Mouse (Mus musculus) intestine, postnatal 0 days (tissue): ENCODE results near the gene 1700012B07Rik. TPM values are rescaled to one million over a fixed set of nuclear protein-coding genes. Genes with fewer than 3 reads are reported as not detected.

Experiments
- ATAC-seq: fragments of 200-750 bp; cut with Nextera tagmentation; 2 replicates; pipeline ENCODE4 v1.8.0; 2017; ENCODE audit warnings: mild to moderate bottlenecking, moderate TSS enrichment, moderate library complexity
- H3K27ac ChIP-seq: fragments of 300-500 bp; sonication (generic); 2 replicates; pipeline ENCODE4 v1.5.1; 2014; ENCODE audit warnings: mild to moderate bottlenecking, low read depth, low read length, moderate library complexity
- H3K27me3 ChIP-seq: fragments of 300-500 bp; sonication (generic); replicated peaks from 2 replicates; pipeline ENCODE4 v1.6.1; 2014; ENCODE audit warnings: low read length, mixed read lengths; ENCODE audit not compliant: control insufficient read depth, insufficient read depth
- H3K36me3 ChIP-seq: fragments of 300-500 bp; sonication (generic); 2 replicates; pipeline ENCODE4 v1.6.1; 2014; ENCODE audit warnings: mild to moderate bottlenecking, moderate library complexity; ENCODE audit not compliant: control insufficient read depth, insufficient read depth
- H3K4me1 ChIP-seq: fragments of 300-500 bp; sonication (generic); replicated peaks from 2 replicates; pipeline ENCODE4 v1.6.1; 2014; ENCODE audit warnings: antibody characterized with exemption, low read length, mixed read lengths; ENCODE audit not compliant: control insufficient read depth, insufficient read depth
- H3K4me2 ChIP-seq: fragments of 300-500 bp; sonication (generic); replicated peaks from 2 replicates; pipeline ENCODE4 v1.6.1; 2014; ENCODE audit warnings: low read depth, mild to moderate bottlenecking, moderate library complexity
- H3K4me3 ChIP-seq: fragments of 300-500 bp; sonication (generic); 2 replicates; pipeline ENCODE4 v1.5.1; 2014; ENCODE audit warnings: low read depth, low read length
- H3K9ac ChIP-seq: fragments of 300-500 bp; sonication (generic); 2 replicates; pipeline ENCODE4 v1.6.1; 2014; ENCODE audit warnings: mild to moderate bottlenecking, low read depth, low read length
- H3K9me3 ChIP-seq: fragments of 300-500 bp; sonication (generic); 2 replicates; pipeline ENCODE4 v1.6.1; 2016; ENCODE audit warnings: mixed run types; ENCODE audit not compliant: control insufficient read depth
- CTCF ChIP-seq: sonication (generic); IDR thresholded peaks from 2 replicates; pipeline ENCODE4 v1.5.1; 2016; ENCODE audit warnings: low read depth, mild to moderate bottlenecking, control low read depth, antibody characterized with exemption, moderate library complexity
- WGBS: fragments of 180-500 bp; shearing (Covaris S2); extraction: QIAGEN DNeasy Blood & Tissue Kit; methylation state at CpG from one replicate; pipeline ENCODE4 v1.1.7; 2014; 5-methylcytosine and 5-hydroxymethylcytosine counted together
- polyA plus RNA-seq: library from polyadenylated mRNA; unstranded; fragments of >200 nt; fragmentation: Nextera tagmentation; extraction: Ambion mirVana; gene quantifications from 2 replicates; pipeline ENCODE4 v1.2.1, GENCODE M21; 2015

1700012B07Rik gene
- polyA plus RNA-seq, 1 experiment from 2014 or later: not detected

DNA sequence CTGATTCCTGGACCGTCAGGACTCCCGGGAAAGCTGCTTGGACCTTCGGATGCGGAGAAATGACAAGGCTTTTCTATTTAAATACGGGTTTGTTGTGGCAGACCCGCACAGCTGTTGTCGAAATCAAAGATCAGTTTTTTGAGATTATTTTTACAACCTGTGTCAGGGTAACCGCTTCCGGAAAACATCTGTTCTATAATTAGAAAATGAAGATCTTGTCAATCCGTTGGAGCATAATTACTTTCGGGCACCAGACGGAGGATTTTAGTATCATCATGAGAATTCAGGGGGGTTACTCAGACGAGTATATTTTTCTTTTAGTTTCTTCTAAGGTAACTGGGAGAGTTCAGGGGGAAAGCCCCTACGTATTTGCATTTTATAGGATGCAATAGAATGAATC lies 57.7 kb downstream of the 1700012B07Rik start:
- Histone ChIP-seq H3K4me2 (no peak overlapping the region), H3K4me3 (no peak overlapping the region), H3K27me3 (no peaks in the 10 kb centered on the region), H3K9me3 (no peaks in the 10 kb centered on the region), H3K9ac (no peak overlapping the region), H3K4me1 (no peaks in the 10 kb centered on the region), H3K27ac (no peak overlapping the region), H3K36me3 (no peaks in the 10 kb centered on the region)
- no peak for TF ChIP-seq CTCF
- no peak for ATAC-seq
- 89% methylated on average over 14 of the region's 14 CpGs for WGBS

GRCm38 (mm10) chr11:109769091-109769490 lies 58.8 kb downstream of the 1700012B07Rik start:
- Histone ChIP-seq H3K4me1 (no peaks in the 10 kb centered on the region), H3K4me2 (no peak overlapping the region), H3K27me3 (no peaks in the 10 kb centered on the region), H3K36me3 (no peaks in the 10 kb centered on the region), H3K4me3 (no peak overlapping the region), H3K9ac (no peak overlapping the region), H3K27ac (no peak overlapping the region), H3K9me3 (no peaks in the 10 kb centered on the region)
- WGBS: 76% methylated on average over 5 of the region's 5 CpGs
- TF ChIP-seq CTCF: no peak
- no peak for ATAC-seq

DNA sequence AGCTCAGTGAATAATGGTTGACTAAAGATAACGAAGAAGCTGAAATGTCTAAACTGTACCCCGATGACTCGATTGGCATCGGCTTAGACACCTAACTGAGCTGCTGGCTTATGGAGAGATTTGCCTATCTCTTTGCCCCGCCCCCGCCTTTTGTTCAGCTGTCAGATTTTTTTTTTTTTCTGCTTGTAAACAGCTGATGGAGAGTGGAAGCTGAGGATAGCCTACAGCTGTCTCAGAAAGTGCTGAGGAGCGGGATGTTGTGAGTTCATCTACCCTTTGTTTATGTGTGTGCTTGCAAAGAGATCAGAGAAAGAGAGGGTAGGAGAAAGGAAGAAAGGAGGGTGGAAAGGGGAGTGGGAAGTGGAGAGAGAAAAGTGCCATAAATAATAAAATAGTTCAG lies 67.8 kb downstream of the 1700012B07Rik start:
- Histone ChIP-seq H3K4me3 (no peak overlapping the region), H3K9ac (no peak overlapping the region), H3K4me1 (no peaks in the 10 kb centered on the region), H3K9me3 (no peaks in the 10 kb centered on the region), H3K27ac (no peak overlapping the region), H3K36me3 (no peaks in the 10 kb centered on the region), H3K4me2 (no peak overlapping the region), H3K27me3 (no peaks in the 10 kb centered on the region)
- no peak for TF ChIP-seq CTCF
- ATAC-seq: no peak
- 73% methylated on average over 7 of the region's 7 CpGs for WGBS

DNA sequence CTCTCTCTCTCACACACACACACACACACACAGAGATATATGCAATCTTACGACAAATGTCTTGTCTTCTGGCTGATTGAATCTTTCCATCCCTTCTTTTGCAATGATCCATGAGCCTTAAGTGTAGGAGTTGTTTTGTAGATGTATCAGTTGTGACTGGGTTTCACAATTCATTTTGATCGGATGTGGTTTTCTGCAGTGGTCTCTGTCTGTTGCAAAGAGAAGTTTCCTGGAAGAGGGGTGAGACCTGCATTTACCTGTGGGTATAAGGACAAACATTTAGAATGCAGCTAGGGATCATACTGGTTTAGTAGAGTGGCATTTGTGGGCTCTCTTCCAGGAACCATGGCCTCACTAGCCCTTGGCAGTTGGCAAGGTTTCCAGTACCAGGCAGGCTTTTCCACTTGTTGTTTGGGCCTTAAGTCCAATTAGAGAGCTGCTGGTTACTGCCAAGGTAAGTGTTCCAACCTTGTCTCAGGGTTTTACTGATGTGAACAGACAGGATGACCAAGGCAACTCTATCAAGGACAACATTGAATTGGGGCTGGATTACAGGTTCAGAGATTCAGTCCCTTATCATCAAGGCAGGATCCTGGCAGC lies 69.1 kb downstream of the 1700012B07Rik start:
- no peak for TF ChIP-seq CTCF
- H3K4me2 ChIP-seq: no peak overlapping the region
- H3K27me3 ChIP-seq: no peaks in the 10 kb centered on the region
- no peak overlapping the region for H3K4me3 ChIP-seq
- H3K36me3 ChIP-seq: no peaks in the 10 kb centered on the region
- no peaks in the 10 kb centered on the region for H3K4me1 ChIP-seq
- WGBS: 92% methylated on average over 2 of the region's 2 CpGs
- H3K9ac ChIP-seq: no peak overlapping the region
- no peaks in the 10 kb centered on the region for H3K9me3 ChIP-seq
- no peak overlapping the region for H3K27ac ChIP-seq
- no peak for ATAC-seq

DNA sequence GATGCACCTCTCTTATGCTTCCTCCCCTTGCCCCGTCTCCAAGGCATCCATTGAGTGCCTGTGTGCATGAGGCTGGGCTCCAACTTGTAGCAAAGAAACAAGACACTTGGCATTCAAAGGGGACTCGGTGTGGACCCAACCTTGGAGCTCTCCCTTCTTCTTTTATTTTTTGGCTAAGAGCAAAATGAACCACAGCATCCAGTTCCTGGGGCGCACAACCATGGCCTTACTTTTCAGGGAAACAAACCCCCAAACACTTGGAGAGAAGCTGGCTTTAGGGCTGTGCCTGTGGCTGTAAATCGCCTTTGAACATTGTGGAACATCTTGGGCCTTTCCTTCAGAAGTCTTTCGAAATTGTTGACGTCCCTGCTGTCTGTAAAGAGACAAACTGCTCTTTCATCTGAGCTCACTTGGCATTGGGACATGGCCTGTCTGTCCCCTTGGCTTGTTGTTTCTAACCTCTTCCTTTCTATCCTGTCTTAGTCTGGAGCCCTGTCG lies 73.7 kb downstream of the 1700012B07Rik start:
- H3K9ac ChIP-seq: no peak overlapping the region
- no peak for ATAC-seq
- H3K9me3 ChIP-seq: no peaks in the 10 kb centered on the region
- H3K4me3 ChIP-seq: no peak overlapping the region
- H3K4me1 ChIP-seq: no peaks in the 10 kb centered on the region
- no peak overlapping the region for H3K4me2 ChIP-seq
- H3K27me3 ChIP-seq: no peaks in the 10 kb centered on the region
- H3K27ac ChIP-seq: no peak overlapping the region
- H3K36me3 ChIP-seq: no peaks in the 10 kb centered on the region
- no peak for TF ChIP-seq CTCF
- WGBS: 87% methylated on average over 7 of the region's 7 CpGs

DNA sequence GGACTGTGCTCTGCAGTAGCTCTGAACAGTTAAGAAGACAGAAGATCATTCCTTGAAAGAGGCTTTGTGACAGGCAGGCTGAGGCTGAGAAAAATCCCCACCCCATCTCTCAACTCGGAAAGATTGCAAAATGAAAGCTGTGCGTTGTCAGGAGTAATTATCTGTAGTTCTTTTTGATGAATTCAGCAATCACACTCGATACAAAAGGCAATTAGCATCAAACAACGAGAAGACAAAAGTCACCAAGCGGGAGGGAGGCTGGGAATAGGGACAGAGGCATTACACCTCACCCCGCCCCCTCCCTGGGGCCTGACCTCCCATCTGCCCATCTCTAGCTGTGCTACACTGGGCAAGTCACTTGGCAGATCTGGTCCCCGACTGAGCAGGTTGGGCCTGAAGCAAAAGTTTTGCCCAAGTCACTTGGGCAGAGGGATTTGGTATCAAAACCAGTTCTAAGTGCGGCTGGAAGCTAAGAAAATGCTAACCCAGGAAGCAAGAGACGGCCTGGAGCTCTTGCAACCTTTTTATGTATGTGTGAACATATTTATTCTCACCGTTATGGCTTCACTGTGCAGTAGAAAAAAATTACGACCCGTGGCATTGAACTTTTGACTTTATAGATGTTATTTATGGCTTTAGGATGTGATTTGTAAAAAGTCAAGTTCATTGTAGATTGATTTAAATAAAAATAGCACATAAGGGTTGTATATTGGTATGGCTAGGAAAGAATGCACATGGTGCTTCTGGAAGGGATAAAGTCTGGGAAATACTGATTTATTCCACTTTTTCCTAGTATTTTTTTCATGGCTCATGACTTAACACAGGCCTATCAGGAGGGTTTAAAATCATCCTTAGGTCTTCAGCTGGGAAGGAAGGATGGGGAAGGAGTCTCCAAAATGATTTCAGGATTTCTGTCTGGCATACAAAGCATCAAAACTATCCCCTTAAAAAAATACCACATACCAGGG lies 75.9 kb downstream of the 1700012B07Rik start:
- Histone ChIP-seq H3K27me3 (no peaks in the 10 kb centered on the region), H3K4me3 (no peak overlapping the region), H3K9me3 (no peaks in the 10 kb centered on the region), H3K36me3 (no peaks in the 10 kb centered on the region), H3K4me2 (no peak overlapping the region), H3K9ac (no peak overlapping the region), H3K27ac (no peak overlapping the region), H3K4me1 (no peaks in the 10 kb centered on the region)
- WGBS: 44% methylated on average over 12 of the region's 12 CpGs
- TF ChIP-seq CTCF: no peak
- ATAC-seq: no peak
